Mouse (Mus musculus) heart, adult 11 months (tissue): ENCODE measurements around the gene Trpc6.

Experiments used
- DNase-seq: peaks from one replicate; pipeline ENCODE4 v3.0.0; 2022

The Trpc6 gene

DNA sequence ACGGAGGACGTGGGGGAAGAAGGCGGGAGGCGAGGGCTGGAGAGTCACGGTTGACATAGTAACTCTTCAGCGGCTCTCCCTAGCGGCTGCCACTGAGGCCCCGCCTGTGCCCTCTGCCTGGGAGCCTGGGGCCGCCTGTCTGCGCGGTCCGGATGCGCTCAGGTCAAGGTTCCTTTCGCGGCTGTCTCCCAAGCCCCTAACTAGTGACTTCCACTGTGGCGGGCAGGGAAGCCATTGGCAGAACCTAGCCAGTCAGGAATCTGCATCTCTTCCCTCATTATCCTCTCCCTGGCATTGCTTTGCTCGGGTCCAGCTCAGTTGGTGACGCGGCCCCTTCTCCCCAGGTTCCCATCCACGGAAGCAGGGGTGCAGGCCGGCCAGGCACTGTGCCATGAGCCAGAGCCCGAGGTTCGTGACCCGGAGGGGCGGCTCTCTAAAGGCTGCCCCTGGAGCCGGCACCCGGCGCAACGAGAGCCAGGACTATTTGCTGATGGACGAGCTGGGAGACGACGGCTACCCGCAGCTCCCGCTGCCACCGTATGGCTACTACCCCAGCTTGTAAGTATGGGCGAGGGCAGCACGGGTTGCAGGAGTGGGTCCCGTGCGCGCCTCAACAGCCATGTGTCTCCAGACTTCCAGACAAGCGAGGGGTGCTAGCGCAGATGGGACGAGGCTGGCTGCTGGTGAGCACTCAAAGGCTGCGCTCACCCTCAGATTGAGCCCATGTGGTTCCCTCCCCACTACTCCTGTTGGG lies at the start of gene Trpc6:
Trpc6 (plus strand) TSS at position 102 of the 754 bp plus-strand sequence.
- peak; percentile 89 for DNase-seq

DNA sequence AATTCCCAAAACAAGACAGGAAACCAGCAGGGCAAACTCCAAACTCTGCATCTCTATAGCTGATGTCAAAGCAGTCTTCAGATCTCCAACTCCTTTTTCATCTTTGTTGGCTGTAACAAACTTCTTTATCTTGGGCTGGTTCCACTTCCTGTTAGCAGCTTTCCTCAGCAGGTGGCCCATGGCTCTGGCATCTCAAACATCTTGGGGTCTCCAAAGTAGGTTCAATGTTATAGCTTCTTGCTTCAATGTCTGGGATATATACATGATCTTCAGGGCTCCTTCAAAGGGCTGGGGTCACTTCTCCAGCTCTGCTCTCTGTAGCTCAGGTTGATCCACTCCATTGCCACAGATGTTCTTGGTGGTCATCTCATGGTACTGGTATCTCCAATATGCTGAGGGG lies 23.0 kb upstream of the Trpc6 start:
- DNase-seq: peak; percentile 80

DNA sequence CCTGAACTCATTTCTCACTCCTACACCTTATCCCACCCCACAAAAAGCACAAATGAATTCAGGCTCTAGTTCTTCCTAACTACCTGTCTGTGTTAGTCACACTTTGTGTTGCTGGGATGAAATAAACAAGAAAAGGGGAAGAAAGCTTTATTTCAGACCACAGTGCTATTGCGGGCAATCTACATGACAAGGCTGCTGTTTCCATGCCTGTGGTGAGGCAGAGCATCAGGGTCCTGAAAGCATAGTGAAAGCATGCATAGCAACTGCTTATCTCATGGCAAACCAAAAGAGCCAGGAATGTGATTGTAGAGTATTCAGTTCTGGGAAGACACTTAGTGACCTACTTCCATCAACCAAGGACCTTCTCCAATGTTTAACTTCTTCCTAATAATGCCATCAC lies 10.3 kb upstream of the Trpc6 start:
- DNase-seq: no peak

DNA sequence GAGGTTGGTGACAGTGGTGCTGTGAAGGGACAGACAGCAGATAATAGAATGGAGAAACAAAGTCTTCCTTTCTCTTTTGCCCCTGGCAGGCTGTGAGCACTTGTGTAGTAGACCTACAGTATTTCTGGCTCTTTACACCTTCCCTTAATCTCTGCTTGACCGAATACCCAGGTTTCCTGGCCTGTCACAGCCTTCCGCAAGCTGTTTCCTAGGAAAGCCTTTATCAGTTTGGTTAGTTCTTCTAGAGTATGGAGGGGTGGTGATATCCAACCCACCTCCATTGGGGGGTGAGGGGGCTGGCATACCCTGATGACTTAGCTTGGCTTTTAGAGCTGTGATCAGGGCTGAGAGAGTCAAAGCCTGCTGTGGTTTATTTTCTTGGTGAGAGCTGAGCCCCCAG lies 1.3 kb downstream of the Trpc6 start:
- DNase-seq: no peak

DNA sequence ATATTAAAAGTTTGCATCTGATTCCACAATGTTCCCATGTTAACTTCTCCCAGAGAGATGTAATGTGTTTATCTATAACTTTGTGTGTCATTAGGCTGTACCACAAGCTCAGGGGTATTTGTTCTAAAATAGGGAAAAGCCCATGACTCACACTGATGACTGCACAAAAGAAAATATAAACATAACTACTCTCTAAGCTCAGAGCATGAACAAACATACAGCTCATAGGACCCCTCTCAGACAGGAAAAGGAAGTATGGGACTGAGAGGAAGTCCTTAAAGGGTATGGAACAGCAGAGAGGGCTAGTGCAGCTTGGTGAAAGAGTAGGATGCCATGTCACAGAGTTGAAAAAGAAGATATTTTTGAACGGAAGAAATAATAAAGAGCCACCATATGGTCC lies 14.6 kb downstream of the Trpc6 start:
- no peak for DNase-seq

DNA sequence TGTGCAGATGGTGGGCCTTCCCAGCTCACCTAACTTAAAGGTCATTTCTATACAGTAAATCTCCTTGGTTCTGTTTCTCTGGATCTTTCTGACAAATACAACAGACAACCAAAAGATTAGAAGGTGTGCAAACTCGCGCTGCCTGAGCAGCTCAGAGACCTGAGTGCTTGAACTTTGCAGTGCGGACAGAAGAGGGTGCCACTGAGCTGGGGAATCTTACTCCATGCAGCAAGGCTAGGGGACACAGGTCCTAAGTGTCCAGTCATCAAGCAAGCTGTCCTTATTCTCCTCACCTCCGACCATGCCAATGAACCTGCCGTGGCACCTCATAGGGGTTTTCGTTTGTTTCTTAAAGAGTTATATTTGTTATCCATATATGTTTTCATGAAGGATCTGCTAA lies 48.7 kb downstream of the Trpc6 start:
- DNase-seq: no peak

DNA sequence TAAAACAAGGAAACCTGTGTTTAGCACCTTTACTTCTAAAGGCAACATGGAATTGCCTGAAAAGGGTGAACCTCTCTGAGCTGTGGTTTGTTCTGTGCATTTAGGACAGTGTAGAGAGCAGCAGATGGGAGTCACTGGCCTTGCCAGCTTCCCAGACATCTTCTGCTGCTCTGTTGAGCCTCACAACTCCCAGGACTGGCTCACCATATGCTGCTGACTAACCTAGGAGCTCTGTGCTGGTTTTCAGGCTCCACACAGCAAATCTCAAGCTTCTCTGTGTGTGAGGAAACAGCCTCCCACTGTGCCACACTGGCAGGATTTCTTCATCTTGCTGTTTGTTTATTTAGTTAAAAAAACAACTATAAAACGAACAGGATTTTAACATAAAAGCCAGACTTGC lies 53.1 kb downstream of the Trpc6 start:
- DNase-seq: no peak

DNA sequence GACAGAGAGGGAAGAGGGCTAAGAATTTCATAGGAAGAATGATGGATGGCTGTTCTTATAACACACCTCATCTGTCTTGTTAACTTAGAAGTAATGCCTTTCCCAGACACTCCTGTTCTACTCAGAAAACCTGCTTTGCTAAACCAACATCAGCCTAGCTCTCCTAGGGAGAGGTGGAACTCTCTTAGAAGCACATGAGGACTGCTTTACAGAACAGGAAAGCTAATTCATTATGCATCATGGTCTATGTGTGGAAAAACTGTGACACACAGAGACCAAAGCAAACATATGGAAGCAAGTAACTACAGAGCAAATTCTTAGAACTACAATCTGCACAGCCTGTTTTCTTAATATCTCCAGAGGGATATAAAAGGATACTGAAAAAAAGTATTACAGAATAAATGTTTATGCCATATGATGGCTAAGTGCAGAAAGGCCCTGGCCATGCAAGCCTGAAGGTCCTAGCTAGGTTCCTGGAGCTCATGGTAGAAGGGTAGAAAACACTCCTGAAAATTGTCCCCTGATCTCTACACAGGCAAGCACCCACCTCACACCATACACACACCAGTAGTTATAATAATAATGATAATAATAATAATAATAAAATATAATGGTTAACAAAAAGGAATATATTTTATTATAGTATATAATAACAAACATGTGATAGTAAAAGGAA lies 63.0 kb downstream of the Trpc6 start:
- DNase-seq: no peak

DNA sequence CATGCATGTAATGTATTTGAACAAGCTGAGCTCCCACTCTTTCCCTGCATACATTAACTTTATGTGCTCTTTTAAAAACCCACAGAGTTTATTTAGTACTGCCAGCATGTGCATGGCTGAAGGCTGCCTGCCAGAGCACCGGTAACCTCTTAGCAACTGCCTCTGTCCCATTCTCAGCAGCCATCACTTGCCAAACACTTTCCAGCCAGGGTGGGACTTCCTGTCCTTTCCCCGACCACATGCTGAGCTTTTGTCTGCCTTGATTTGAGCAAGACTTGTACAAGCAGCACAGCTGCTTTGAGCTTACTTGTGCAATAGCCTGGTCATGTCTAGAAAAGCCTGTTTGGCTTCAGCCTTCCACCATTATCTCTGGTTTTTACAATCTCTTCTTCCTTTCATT lies 90.4 kb downstream of the Trpc6 start:
- DNase-seq: no peak

DNA sequence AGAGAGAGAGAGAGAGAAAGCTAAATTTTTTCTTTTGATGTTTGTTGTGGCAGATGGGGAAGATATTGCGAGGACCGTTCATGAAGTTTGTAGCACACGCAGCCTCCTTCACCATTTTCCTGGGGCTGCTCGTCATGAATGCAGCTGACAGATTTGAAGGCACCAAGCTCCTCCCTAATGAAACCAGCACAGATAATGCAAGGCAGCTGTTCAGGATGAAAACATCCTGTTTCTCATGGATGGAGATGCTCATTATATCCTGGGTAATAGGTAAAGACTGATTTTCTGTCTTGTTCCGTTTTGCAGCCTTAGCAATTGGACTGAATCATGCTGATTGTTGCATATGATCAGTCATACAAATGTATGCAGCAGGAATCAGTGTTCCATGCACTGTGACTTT lies 99.5 kb downstream of the Trpc6 start:
- DNase-seq: no peak

DNA sequence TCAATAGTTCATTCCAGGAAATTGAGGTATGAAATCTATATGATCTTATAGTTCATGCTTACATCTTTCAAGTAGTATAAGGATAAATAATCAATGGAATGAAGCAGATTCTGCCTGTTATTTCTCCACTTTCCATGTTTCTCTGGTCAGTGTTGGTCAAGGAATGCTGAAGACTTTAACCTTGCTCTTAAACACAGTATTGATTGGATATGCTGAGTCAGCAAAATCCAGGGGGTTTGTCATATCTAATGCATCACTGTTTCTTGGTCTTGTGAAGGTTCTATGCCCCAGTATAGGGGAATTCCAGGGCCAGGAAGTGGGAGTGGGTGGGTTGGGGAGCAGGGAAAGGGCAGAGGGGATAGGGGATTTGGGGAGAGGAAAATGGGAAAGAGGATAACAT lies 111.4 kb downstream of the Trpc6 start:
- DNase-seq: no peak

DNA sequence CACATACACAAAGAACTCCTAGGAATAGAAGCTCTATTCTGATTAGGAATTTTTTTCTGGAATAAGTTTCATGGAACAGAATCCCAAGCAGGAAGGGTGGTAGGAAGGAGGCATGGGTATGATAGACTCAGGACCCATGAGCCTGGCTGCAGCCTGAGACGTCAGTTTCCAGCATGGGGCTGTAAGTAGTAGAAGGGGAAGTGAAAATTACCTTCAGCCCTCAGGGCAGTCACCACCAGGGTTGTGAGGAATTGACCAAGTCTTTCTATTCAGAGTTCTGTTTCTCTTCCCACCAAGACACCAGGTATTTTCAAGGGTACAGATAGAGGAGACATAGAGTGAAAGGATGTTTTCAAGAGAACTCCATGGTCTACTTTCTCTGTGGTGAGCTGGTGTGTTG lies 129.0 kb downstream of the Trpc6 start:
- no peak for DNase-seq

DNA sequence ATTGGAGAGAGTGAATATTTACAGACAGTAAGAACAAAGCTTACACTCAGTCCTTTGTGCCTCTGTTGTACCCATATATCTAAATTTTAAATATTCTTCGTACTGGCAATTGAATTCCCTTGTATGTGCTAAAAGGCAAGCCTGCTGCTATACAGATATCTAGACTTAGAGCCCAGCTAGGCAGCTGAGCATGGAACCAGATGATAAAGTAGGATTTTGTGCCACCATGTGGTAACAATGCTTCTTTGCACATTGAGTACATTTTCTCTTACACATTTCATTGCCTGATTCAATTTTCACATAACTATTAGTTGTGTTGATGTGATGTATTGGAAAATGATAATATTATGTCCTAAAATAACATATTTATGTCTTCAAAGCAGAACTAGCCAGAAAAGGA lies 132.7 kb downstream of the Trpc6 start:
- no peak for DNase-seq

DNA sequence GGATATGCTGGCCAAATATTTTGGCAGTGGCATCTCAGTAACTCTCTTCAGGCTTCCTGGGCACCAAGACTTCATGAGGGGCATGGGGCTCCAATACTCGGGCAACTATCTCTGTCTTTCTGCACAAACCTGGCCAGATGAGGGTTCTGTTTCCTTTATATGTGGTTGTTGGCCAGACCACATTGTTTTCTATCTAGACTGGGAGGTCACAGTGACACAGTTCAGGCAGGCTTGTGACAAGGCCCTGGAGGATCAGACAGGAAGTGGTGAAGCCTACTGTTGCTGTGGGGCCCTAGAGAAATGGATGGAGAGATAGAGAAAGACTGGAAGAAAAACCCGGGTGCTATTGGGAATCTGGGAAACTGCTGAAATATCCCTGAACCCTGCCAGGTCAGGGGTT lies 149.2 kb downstream of the Trpc6 start:
- DNase-seq: no peak

DNA sequence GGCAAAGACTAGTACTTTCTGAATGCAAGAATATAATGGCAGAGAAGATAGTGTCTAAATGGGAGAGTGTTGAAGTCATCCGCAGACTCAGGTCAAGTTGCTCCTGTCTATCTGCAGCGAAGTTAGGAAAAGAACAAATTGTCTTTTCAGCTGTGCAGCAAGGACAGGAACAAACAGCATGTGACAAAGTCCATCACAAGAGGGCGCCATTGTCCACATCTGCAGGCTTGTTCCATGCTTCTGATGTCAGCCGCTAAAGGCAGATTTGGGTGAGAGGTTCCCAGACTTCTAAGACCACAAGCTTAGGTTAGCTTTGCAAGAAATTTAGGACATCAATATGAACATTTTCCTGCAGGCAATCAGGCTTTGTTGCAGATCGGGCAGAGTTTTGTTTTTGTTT lies 156.7 kb downstream of the Trpc6 start:
- no peak for DNase-seq

DNA sequence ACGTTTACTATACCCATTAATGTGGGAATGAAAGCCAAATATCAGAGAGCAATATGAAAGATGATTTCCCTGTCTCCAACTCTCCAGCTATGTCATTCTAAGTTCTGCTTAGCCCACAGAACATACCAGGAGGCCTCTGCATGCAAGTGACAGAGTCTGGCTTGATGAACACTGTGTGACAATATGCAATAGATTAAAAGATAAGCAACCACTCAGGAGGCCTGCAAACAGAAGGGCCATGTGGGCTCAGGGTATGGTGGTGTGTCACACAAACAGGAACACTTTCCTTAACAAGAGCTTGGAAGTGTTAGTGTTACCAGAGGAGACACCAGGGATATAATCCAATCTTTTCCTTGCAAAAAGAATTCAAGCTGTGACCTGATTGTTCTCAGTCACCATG lies 159.6 kb downstream of the Trpc6 start:
- DNase-seq: no peak

DNA sequence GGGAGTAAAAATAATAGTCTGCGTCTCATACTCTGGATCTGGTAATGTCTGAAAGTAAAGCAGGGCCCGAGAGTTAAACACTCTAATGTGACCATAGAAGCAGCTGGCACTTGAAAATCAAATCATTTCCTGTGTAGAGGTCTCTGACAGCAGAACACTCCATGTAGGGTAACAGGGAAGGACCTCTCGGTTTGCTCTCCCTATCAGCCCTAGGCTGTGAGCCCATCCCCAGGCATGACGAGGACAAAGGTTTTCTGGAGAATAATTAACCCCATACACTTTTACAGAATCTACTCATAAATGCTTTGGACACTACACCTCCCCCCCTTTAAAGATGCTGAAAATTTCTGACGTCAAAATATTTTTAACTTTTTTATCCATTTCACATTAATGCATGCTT lies 160.0 kb downstream of the Trpc6 start:
- no peak for DNase-seq

DNA sequence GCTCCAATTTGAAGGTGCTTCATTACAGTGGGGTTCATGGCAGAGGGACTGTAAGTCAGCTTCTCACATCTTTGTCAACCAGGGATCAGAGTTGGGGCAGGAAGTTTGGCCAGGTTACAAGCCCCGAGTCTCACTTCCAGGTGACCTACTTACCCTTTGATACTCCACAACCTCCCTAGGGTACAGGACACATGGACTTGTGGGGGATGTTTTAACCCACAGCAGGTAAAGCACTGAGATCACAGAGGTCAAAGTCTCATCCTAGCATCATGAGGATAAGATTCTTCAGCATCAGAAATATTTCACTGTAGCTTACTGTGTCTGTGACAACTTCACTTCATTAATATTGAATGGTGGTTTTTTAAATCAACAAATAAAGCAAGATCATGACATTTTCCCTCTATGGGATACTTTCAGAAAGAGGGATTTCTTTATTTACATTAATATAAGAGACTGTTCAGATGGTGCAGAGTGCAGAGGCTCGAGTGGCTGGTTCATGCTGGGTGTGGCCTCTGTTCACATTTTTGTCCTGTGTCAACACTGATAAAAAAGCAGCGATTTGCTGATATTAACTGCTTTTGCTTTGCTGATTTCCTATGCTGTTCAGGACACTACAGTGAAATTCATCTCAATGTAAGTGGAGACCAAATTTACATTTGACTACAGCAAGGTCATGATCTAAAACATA lies 166.3 kb downstream of the Trpc6 start:
- DNase-seq: no peak

DNA sequence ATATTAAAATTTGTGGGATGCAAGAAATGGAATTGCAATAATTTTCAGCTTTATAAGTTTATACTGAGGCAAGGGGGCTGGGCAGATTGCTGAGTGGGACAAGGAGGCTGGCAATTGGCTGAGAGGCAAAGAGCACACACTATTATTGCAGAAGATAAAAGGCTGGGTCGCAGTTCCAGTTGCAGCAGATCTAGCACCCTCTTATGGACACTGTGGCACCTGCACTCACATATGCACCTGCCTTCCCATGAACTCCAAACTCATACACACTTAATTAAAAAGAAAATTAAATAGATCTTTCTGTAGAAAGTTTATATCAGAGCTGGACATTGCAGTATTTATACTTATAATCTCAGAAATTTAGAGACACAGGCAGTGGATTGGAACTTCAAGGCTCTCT lies 175.1 kb downstream of the Trpc6 start:
- DNase-seq: no peak

DNA sequence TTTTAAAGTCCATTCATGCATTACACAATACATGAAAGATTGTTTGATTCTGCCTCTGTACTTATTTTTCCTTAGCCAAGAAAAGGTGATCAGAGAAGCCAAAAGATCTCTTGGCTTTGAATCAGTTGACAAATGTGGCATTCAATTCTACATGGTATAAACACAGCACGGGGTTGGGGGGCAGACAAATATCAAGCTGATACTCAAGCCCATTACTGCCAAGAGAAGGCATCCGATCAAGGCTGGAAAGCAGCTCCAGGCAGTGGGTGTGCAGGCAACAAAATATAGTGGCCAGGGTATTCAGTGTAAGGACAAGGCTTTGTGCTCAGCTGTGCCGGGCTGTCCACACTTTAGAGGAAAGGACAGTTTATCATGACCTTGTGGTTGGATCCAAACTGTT lies 185.1 kb downstream of the Trpc6 start:
- no peak for DNase-seq
